Mouse (Mus musculus) forebrain, embryonic 11.5 days (tissue): ENCODE data around the gene Fam57b. TPM values are rescaled to one million over a fixed set of nuclear protein-coding genes. Genes with fewer than 3 reads are reported as not detected.

Experiments used
- ATAC-seq: fragments of 200-750 bp; cut with Nextera tagmentation; replicated peaks from 2 replicates; pipeline ENCODE4 v1.8.0; 2017; ENCODE audit warnings: moderate TSS enrichment; ENCODE audit not compliant: low FRiP score
- DNase-seq: peaks from one replicate; pipeline ENCODE4 v3.0.0-alpha.2; 2017; ENCODE audit warnings: low spot score
- H3K27ac ChIP-seq: fragments of 300-500 bp; sonication (generic); 2 replicates; pipeline ENCODE4 v1.5.1; 2014; ENCODE audit warnings: low read depth, low read length
- H3K27me3 ChIP-seq: fragments of 300-500 bp; sonication (generic); 2 replicates; pipeline ENCODE4 v1.6.1; 2014; ENCODE audit warnings: mild to moderate bottlenecking, low read length, mixed read lengths; ENCODE audit not compliant: control insufficient read depth, insufficient read depth
- H3K36me3 ChIP-seq: fragments of 300-500 bp; sonication (generic); 2 replicates; pipeline ENCODE4 v1.6.1; 2014; ENCODE audit warnings: mild to moderate bottlenecking, low read length, moderate library complexity, mixed read lengths; ENCODE audit not compliant: control insufficient read depth, insufficient read depth
- H3K4me1 ChIP-seq: fragments of 300-500 bp; sonication (generic); replicated peaks from 2 replicates; pipeline ENCODE4 v1.6.1; 2014; ENCODE audit warnings: low read length, mixed read lengths; ENCODE audit not compliant: control insufficient read depth, insufficient read depth
- H3K4me2 ChIP-seq: fragments of 300-500 bp; sonication (generic); 2 replicates; pipeline ENCODE4 v1.6.1; 2014; ENCODE audit warnings: low read depth, mild to moderate bottlenecking, low read length, moderate library complexity, mixed read lengths; ENCODE audit not compliant: severe bottlenecking
- H3K4me3 ChIP-seq: fragments of 300-500 bp; sonication (generic); 2 replicates; pipeline ENCODE4 v1.5.1; 2014; ENCODE audit warnings: low read depth, low read length
- H3K9ac ChIP-seq: fragments of 300-500 bp; sonication (generic); 2 replicates; pipeline ENCODE4 v1.6.1; 2014; ENCODE audit warnings: low read length
- H3K9me3 ChIP-seq: fragments of 300-500 bp; sonication (generic); 2 replicates; pipeline ENCODE4 v1.6.1; 2016; ENCODE audit warnings: low read length, mixed read lengths; ENCODE audit not compliant: control insufficient read depth
- WGBS: fragments of 180-500 bp; shearing (Covaris S2); extraction: QIAGEN DNeasy Blood & Tissue Kit; methylation state at CpG from one replicate; pipeline ENCODE4 v1.1.7; 2014; 5-methylcytosine and 5-hydroxymethylcytosine counted together
- polyA plus RNA-seq: library from polyadenylated mRNA; unstranded; fragments of >200 nt; fragmentation: Nextera tagmentation; extraction: Ambion mirVana; gene quantifications from 2 replicates; pipeline ENCODE4 v1.2.1, GENCODE M21; 2014

The Fam57b gene
- polyA plus RNA-seq, 1 experiment from 2014 or later, result 10.2 TPM

DNA sequence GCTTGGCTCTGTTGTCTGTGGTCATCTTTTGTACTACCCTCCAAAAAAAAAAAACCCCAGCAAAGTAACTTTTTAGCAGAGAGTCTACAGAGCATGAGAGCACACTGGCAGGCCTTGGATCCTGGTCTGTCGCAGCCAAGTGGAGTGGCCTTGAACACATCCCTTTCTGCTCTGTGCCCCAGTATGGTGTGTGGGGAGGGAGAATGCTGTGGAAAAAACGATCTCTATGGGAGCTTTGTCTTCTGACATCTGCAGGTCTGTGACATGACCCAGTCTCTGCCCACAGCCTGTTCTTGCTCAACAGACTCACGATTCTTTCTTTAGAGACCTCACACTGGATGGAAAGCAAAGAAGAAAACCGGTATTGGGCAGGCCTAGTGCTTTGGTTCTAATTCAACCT lies 36.5 kb upstream of the Fam57b start:
- DNase-seq (no peak), ATAC-seq (no peak)
- Histone ChIP-seq H3K4me3 (0 out of 2 replicates have a peak overlapping the region, but pooled peaks have one; percentile 73), H3K9ac (peak overlapping the region; percentile 81), H3K9me3 (no peaks in the 10 kb centered on the region), H3K27ac (peak overlapping the region; percentile 48; the same call in 1 of the 2 replicates), H3K4me1 (peaks cover 4% of the 10 kb centered on the region; the same call in 1 of the 2 replicates), H3K4me2 (peak overlapping the region; percentile 91; the same call in 1 of the 2 replicates), H3K27me3 (no peaks in the 10 kb centered on the region), H3K36me3 (no peaks in the 10 kb centered on the region)
- 77% methylated on average over 4 of the region's 4 CpGs for WGBS

DNA sequence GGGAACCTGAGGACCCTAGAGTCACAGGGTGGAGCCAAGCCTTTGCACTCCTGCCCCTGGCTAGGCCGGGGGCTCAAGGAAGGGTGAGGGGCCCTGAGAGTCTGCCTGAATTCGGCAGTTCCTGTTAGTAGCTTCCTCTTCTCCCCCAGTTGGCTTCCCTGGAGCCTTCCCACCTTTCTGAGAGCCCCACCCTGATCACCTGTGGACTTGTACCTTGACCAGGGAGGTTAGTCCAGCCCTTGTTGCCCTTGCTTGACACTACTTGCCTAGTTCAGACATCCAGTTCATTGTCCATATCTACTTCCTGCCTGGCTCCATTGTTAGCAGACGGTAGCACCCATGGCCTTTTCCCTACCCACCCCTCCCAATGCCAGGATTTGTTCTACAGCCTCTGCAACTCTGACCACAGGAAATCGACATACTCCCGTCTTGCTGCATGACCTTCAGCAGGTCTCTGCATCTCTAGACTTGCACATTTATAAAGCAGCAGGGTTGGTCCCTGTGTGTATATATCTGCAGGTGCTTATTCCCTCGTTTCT lies 35.9 kb upstream of the Fam57b start:
- 85% methylated on average over 6 of the region's 6 CpGs for WGBS
- H3K36me3 ChIP-seq, result no peaks in the 10 kb centered on the region
- no peak overlapping the region for H3K4me2 ChIP-seq
- ATAC-seq, result no peak
- no peaks in the 10 kb centered on the region for H3K27me3 ChIP-seq
- no peak for DNase-seq
- H3K27ac ChIP-seq, result no peak overlapping the region
- H3K9me3 ChIP-seq, result no peaks in the 10 kb centered on the region
- no peak overlapping the region for H3K9ac ChIP-seq
- H3K4me1 ChIP-seq, result peaks cover 4% of the 10 kb centered on the region; the same call in 1 of the 2 replicates
- H3K4me3 ChIP-seq, result no peak overlapping the region

DNA sequence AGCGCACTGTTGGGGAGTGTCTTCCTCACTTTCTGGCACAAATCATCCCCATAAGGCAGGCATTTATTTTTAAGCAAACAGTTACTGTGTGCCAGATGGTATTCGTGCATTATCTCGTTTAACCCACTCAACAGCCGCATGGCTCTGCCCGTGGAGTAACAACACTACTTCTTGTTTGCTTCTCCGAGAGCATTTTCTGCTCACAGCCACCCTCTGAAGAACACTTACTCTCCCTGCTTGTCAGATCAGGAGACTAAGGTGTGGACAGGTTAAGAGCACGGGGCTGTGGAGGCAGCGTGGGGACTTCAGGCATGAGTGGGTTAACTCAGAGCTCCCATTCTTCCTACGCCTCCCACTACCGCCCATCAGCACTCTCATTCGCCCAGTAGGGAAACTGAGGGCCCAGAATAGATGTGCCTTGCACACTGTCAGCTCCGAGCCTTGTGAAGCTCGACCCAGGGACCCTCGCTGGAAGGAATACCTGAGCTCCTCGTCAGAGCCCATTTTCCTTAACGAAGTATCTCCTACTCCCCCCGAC lies 34.9 kb upstream of the Fam57b start:
- Histone ChIP-seq H3K4me2 (no peak overlapping the region), H3K36me3 (no peaks in the 10 kb centered on the region), H3K9ac (no peak overlapping the region), H3K9me3 (no peaks in the 10 kb centered on the region), H3K27me3 (no peaks in the 10 kb centered on the region), H3K4me3 (no peak overlapping the region), H3K27ac (no peak overlapping the region), H3K4me1 (peaks cover 4% of the 10 kb centered on the region; the same call in 1 of the 2 replicates)
- WGBS, result 80% methylated on average over 17 of the region's 17 CpGs
- no peak for DNase-seq
- ATAC-seq, result no peak

DNA sequence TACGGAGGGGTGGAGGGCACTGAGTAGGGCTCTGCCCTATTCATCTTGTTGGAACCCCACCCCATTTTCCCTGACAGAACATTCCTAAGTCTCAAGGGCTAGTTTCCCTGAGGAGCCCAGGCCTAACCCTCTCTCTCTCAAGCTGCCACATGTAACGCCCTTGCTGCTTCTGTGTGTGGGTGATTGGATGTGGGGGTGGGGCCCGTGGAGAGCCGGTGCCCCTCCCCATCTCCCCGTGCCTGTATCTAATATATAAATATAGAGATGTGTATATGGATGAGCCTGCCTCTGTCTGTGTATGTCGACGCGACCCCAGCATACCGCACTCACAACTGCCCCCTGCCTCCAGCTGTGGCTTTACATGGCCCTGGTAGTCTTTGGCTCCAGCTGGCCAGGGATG lies 31.9 kb upstream of the Fam57b start:
- Histone ChIP-seq H3K4me2 (no peak overlapping the region), H3K27ac (no peak overlapping the region), H3K9ac (no peak overlapping the region), H3K9me3 (no peaks in the 10 kb centered on the region), H3K27me3 (no peaks in the 10 kb centered on the region), H3K4me1 (peaks cover 1% of the 10 kb centered on the region; the same call in 1 of the 2 replicates), H3K4me3 (no peak overlapping the region), H3K36me3 (no peaks in the 10 kb centered on the region; the same call in 1 of the 2 replicates)
- DNase-seq, result no peak
- no peak for ATAC-seq
- WGBS, result 94% methylated on average over 9 of the region's 9 CpGs

DNA sequence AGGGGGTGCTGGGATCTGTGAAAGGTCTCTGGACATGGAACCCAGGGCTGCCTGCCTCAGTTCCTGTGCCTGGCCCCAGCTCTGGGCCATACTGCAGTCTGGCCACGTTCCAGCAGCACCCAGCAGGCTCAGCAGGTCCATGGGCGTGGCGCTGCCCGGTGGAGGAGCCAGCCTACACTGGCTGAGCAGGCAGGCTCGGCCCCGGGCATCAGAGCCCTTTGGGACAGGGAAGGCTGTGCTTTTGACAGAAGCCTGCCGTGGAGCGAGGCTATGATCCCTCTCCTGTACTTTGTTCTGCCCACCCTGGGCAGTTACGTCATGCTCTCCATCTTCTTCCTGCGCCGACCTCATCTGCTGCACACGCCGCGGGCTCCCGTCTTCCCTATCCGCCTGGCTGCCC lies 31.3 kb upstream of the Fam57b start, which contains the start of gene Gdpd3:
TSS of gene Gdpd3 (plus strand) at position 134 of the 400 bp plus-strand sequence.
- H3K27me3 ChIP-seq, result no peaks in the 10 kb centered on the region
- H3K27ac ChIP-seq, result no peak within 1 kb of the TSS
- H3K36me3 ChIP-seq, result no peaks in the 10 kb centered on the region; the same call in 1 of the 2 replicates
- no peak within 1 kb of the TSS for H3K9ac ChIP-seq
- WGBS, result 95% methylated on average over 16 of the region's 16 CpGs
- no peaks in the 10 kb centered on the region for H3K4me1 ChIP-seq
- ATAC-seq, result no peak
- peak; percentile 46 for DNase-seq
- H3K4me2 ChIP-seq, result no peak within 1 kb of the TSS
- H3K9me3 ChIP-seq, result no peaks in the 10 kb centered on the region
- no peak within 1 kb of the TSS for H3K4me3 ChIP-seq

DNA sequence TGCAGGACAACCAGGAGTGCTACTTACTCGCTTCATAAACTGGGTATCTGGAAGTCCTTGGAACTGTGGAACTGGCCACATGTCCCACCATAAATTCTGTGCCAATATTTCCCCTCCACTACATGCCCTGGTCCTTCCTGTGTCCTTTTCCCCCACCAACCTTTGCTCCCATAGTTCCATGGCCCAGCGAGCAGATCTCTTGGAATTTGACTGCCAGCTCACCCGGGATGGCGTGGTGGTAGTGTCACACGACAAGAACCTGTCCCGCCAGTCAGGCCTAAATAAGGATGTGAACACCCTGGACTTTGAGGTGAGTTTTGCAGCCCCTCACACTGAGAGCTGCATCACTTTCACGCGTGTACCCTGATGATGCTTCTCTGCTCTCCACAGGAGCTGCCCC lies 30.5 kb upstream of the Fam57b start:
- DNase-seq (no peak), ATAC-seq (no peak)
- Histone ChIP-seq H3K4me2 (no peak overlapping the region), H3K27me3 (no peaks in the 10 kb centered on the region), H3K9me3 (no peaks in the 10 kb centered on the region), H3K4me3 (no peak overlapping the region), H3K27ac (no peak overlapping the region), H3K36me3 (no peaks in the 10 kb centered on the region; the same call in 1 of the 2 replicates), H3K4me1 (no peaks in the 10 kb centered on the region), H3K9ac (no peak overlapping the region)
- 93% methylated on average over 8 of the region's 8 CpGs for WGBS

DNA sequence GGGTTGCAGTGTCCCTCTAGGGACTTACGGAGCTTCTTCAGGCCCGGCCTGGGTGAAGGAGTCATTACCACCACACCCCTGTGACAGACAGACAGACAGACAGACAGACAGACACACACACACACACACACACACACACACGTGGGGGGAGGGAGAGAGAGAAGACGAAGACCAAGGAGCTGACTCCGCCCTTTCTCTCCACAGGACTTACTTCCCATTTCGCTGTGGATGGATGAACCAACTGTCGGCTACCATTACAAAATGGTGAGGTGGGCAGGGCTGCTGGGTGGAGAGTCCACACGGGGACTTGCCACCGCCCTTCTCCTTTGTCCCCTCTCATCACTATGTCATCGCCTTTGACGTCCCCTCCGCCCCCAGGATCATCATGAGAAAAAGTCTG lies 26.7 kb upstream of the Fam57b start:
- Histone ChIP-seq H3K9me3 (no peaks in the 10 kb centered on the region), H3K4me3 (no peak overlapping the region), H3K9ac (no peak overlapping the region), H3K4me2 (no peak overlapping the region), H3K4me1 (no peaks in the 10 kb centered on the region), H3K36me3 (no peaks in the 10 kb centered on the region; the same call in 1 of the 2 replicates), H3K27ac (no peak overlapping the region), H3K27me3 (no peaks in the 10 kb centered on the region)
- DNase-seq (no peak), ATAC-seq (no peak)
- WGBS, result 86% methylated on average over 12 of the region's 12 CpGs

DNA sequence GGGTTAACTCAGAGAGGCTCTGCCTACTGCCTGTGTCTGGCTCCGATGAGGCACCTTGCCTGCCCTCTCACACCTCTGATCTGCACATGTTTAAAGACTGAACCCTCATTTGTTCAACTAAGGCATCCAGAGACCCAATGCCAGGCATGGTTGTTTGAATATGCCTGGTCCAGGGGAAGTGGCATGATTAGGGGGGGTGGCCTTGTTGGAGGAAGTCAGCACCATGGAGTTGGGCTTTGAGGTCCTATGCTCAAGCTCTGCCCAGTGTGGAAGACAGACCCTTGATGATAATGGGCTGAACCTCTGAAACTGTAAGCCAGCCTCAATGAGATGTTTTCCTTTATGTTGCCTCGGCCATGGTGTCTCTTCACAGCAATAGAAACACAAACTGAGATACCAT lies 24.1 kb upstream of the Fam57b start:
- no peaks in the 10 kb centered on the region; the same call in 1 of the 2 replicates for H3K36me3 ChIP-seq

DNA sequence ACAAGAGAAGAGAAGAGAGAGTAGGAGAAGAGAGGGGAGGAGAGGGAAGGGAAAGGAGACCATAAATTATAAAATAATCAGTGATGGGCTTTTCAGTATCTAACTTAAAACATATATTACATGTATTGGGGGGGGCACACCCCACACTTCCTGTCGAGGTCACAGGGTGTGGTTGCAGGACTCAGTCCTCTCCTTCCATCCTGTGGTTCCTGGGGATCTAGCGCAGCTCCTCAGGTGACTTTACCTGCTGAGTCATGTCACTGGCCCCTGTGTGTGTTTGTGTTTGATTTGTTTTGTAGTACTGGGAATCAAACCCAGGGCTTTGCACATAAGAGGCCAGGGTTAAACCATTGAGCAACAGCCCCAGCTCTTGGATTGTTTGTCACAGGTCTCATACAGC lies 23.0 kb upstream of the Fam57b start:
- DNase-seq, result no peak
- Histone ChIP-seq H3K4me3 (no peak overlapping the region), H3K9me3 (no peaks in the 10 kb centered on the region), H3K4me2 (no peak overlapping the region), H3K36me3 (no peaks in the 10 kb centered on the region; the same call in 1 of the 2 replicates), H3K27me3 (no peaks in the 10 kb centered on the region), H3K27ac (no peak overlapping the region), H3K9ac (no peak overlapping the region), H3K4me1 (peaks cover 13% of the 10 kb centered on the region; the same call in 1 of the 2 replicates)
- WGBS, result 86% methylated on average over 2 of the region's 2 CpGs
- no peak for ATAC-seq

More for the DNA sequence above, 24.1 kb upstream of the Fam57b start:
- no peak overlapping the region for H3K9ac ChIP-seq
- H3K27ac ChIP-seq, result no peak overlapping the region
- no peaks in the 10 kb centered on the region for H3K27me3 ChIP-seq
- 92% methylated on average over 2 of the region's 2 CpGs for WGBS
- H3K4me1 ChIP-seq, result peaks cover 13% of the 10 kb centered on the region; the same call in 1 of the 2 replicates
- H3K4me3 ChIP-seq, result no peak overlapping the region
- DNase-seq (no peak), ATAC-seq (no peak)
- no peaks in the 10 kb centered on the region for H3K9me3 ChIP-seq
- H3K4me2 ChIP-seq, result no peak overlapping the region
